Mouse (Mus musculus) ovary, postnatal 10 days (tissue): ENCODE data around the gene Itga6.

ENCODE experiments used
- DNase-seq: peaks from one replicate; pipeline ENCODE4 v3.0.0; 2022; ENCODE audit warnings: low spot score

Gene Itga6

GRCm38 (mm10) chr2:71764961-71765735 is 19.7 kb downstream of the Itga6 start:
- no peak for DNase-seq

- no peak for DNase-seq
Observed at GRCm38 (mm10) chr2:71766007-71766406, 20.6 kb downstream of the Itga6 start.

- no peak for DNase-seq
Observed at GRCm38 (mm10) chr2:71767019-71767610, 21.7 kb downstream of the Itga6 start.

- DNase-seq, result no peak
Observed at GRCm38 (mm10) chr2:71771762-71772161, 26.3 kb downstream of the Itga6 start.

GRCm38 (mm10) chr2:71773714-71774113 is 28.3 kb downstream of the Itga6 start:
- DNase-seq, result no peak

GRCm38 (mm10) chr2:71774246-71774951 is 29.0 kb downstream of the Itga6 start:
- no peak for DNase-seq

- DNase-seq, result no peak
Observed at GRCm38 (mm10) chr2:71775201-71775611, 29.8 kb downstream of the Itga6 start.

- DNase-seq, result no peak
Observed at GRCm38 (mm10) chr2:71779266-71779888, 34.0 kb downstream of the Itga6 start.

GRCm38 (mm10) chr2:71780016-71780415 is 34.6 kb downstream of the Itga6 start:
- DNase-seq, result no peak

GRCm38 (mm10) chr2:71785260-71785659 is 39.8 kb downstream of the Itga6 start:
- no peak for DNase-seq

GRCm38 (mm10) chr2:71786060-71786459 is 40.6 kb downstream of the Itga6 start:
- DNase-seq, result no peak

- peak; percentile 42 for DNase-seq
Observed at GRCm38 (mm10) chr2:71786591-71787155, 41.3 kb downstream of the Itga6 start.

- no peak for DNase-seq
Observed at GRCm38 (mm10) chr2:71787156-71787590, 41.8 kb downstream of the Itga6 start.

- DNase-seq, result no peak
Observed at GRCm38 (mm10) chr2:71787591-71788460, 42.4 kb downstream of the Itga6 start.

- DNase-seq, result no peak
Observed at GRCm38 (mm10) chr2:71790752-71791151, 45.3 kb downstream of the Itga6 start.

- DNase-seq, result no peak
Observed at GRCm38 (mm10) chr2:71791203-71791602, 45.8 kb downstream of the Itga6 start.

GRCm38 (mm10) chr2:71794139-71794538 is 48.7 kb downstream of the Itga6 start:
- DNase-seq, result no peak

- no peak for DNase-seq
Observed at GRCm38 (mm10) chr2:71796787-71797186, 51.4 kb downstream of the Itga6 start.

- DNase-seq, result no peak
Observed at GRCm38 (mm10) chr2:71800798-71801197, 55.4 kb downstream of the Itga6 start.

GRCm38 (mm10) chr2:71801691-71802090 is 56.3 kb downstream of the Itga6 start:
- no peak for DNase-seq

- DNase-seq, result no peak
Observed at GRCm38 (mm10) chr2:71802131-71802530, 56.7 kb downstream of the Itga6 start.
